Mouse (Mus musculus) spleen, adult 2 months (tissue): Measurements from ENCODE around the gene Phlpp1. TPM values are rescaled to one million over a fixed set of nuclear protein-coding genes. Genes with fewer than 3 reads are reported as not detected.

Source experiments
- DNase-seq, 2 experiments: peaks; one replicate each; pipeline versions ENCODE4 v3.0.0 to v3.0.0-alpha.2; 2012 to 2021; ENCODE audit warnings: low spot score in 2 of 2, low read depth in 1 of 2
- H3K27ac ChIP-seq: fragments of 200-500 bp; 2 replicates; pipeline ENCODE4 v1.5.1; 2012; ENCODE audit warnings: low read length, inconsistent platforms; ENCODE audit not compliant: insufficient read depth
- H3K27me3 ChIP-seq: fragments of 200-500 bp; 2 replicates; pipeline ENCODE4 v1.6.1; 2012; ENCODE audit warnings: mild to moderate bottlenecking, moderate library complexity, low read length, inconsistent platforms; ENCODE audit not compliant: control insufficient read depth, insufficient read depth
- H3K36me3 ChIP-seq: fragments of 200-500 bp; 2 replicates; pipeline ENCODE4 v1.6.1; 2012; ENCODE audit warnings: mild to moderate bottlenecking, low read length, inconsistent platforms; ENCODE audit not compliant: control insufficient read depth, insufficient read depth
- H3K4me1 ChIP-seq: fragments of 200-500 bp; 2 replicates; pipeline ENCODE4 v1.6.1; 2011; ENCODE audit warnings: inconsistent platforms; ENCODE audit not compliant: control insufficient read depth, insufficient read depth, insufficient read length
- H3K4me3 ChIP-seq: fragments of 200-500 bp; 2 replicates; pipeline ENCODE4 v1.5.1; 2011; ENCODE audit warnings: mild to moderate bottlenecking, inconsistent platforms; ENCODE audit not compliant: insufficient read depth, insufficient read length; ENCODE audit errors: extremely low read depth
- CTCF ChIP-seq: fragments of 200-500 bp; IDR thresholded peaks from 2 replicates; pipeline ENCODE4 v1.5.1; 2011; ENCODE audit warnings: mild to moderate bottlenecking, inconsistent platforms; ENCODE audit not compliant: insufficient read depth, insufficient read length, insufficient replicate concordance; ENCODE audit errors: extremely low read depth
- POLR2A ChIP-seq: fragments of 200-500 bp; IDR thresholded peaks from 2 replicates; pipeline ENCODE4 v1.6.1; 2011; ENCODE audit warnings: low read depth, low read length, inconsistent platforms
- WGBS: fragments of 180-500 bp; shearing (Covaris S2); methylation state at CpG from one replicate; pipeline ENCODE4 v1.1.7; 2018; 5-methylcytosine and 5-hydroxymethylcytosine counted together
- polyA plus RNA-seq: library from polyadenylated mRNA; depleted of rRNA; stranded (reverse); fragments of >200 nt; gene quantifications from 2 replicates; pipeline ENCODE4 v1.2.3, GENCODE M21; 2012

Phlpp1 gene
- polyA plus RNA-seq, 1 experiment, result 6.0 TPM

GRCm38 (mm10) chr1:106232460-106232850, 60.9 kb downstream of the Phlpp1 start:
- WGBS, result 91% methylated on average over 4 of the region's 4 CpGs
- H3K4me1 ChIP-seq, result peaks cover 2% of the 10 kb centered on the region; the same call in 1 of the 2 replicates
- H3K27ac ChIP-seq, result no peak overlapping the region
- H3K27me3 ChIP-seq, result no peaks in the 10 kb centered on the region
- TF ChIP-seq CTCF (no peak), POLR2A (no peak)
- no peaks in the 10 kb centered on the region for H3K36me3 ChIP-seq
- no peak overlapping the region for H3K4me3 ChIP-seq
- no peak for DNase-seq

- H3K27ac ChIP-seq, result no peak overlapping the region
Observed at GRCm38 (mm10) chr1:106236986-106237385, 65.4 kb downstream of the Phlpp1 start.

GRCm38 (mm10) chr1:106240116-106240685, 68.6 kb downstream of the Phlpp1 start:
- no peak for DNase-seq
- TF ChIP-seq CTCF, result no peak
- TF ChIP-seq POLR2A, result no peak
- no peak overlapping the region for H3K27ac ChIP-seq

More at GRCm38 (mm10) chr1:106236986-106237385, 65.4 kb downstream of the Phlpp1 start:
- TF ChIP-seq POLR2A, result no peak
- TF ChIP-seq CTCF, result no peak
- no peaks in the 10 kb centered on the region for H3K4me1 ChIP-seq
- DNase-seq, result no peak
- no peaks in the 10 kb centered on the region for H3K27me3 ChIP-seq
- no peaks in the 10 kb centered on the region for H3K36me3 ChIP-seq
- H3K4me3 ChIP-seq, result no peak overlapping the region

GRCm38 (mm10) chr1:106241059-106241458, 69.5 kb downstream of the Phlpp1 start:
- DNase-seq, result no peak
- Histone ChIP-seq H3K27ac (no peak overlapping the region), H3K27me3 (no peaks in the 10 kb centered on the region), H3K4me1 (no peaks in the 10 kb centered on the region), H3K36me3 (no peaks in the 10 kb centered on the region), H3K4me3 (no peak overlapping the region)
- TF ChIP-seq POLR2A (no peak), CTCF (no peak)
- 95% methylated on average over 1 of the region's 1 CpGs for WGBS

More at GRCm38 (mm10) chr1:106240116-106240685, 68.6 kb downstream of the Phlpp1 start:
- Histone ChIP-seq H3K4me3 (no peak overlapping the region), H3K27me3 (no peaks in the 10 kb centered on the region), H3K4me1 (no peaks in the 10 kb centered on the region), H3K36me3 (no peaks in the 10 kb centered on the region)
- 87% methylated on average over 7 of the region's 7 CpGs for WGBS

- H3K36me3 ChIP-seq, result no peaks in the 10 kb centered on the region; the same call in 1 of the 2 replicates
- no peak overlapping the region for H3K27ac ChIP-seq
- TF ChIP-seq CTCF, result no peak
- TF ChIP-seq POLR2A, result no peak
- 83% methylated on average over 2 of the region's 2 CpGs for WGBS
- no peak overlapping the region for H3K4me3 ChIP-seq
- no peaks in the 10 kb centered on the region for H3K4me1 ChIP-seq
- DNase-seq, result no peak
- H3K27me3 ChIP-seq, result no peaks in the 10 kb centered on the region
Observed at GRCm38 (mm10) chr1:106242129-106242528, 70.6 kb downstream of the Phlpp1 start.

- no peak for DNase-seq
- Histone ChIP-seq H3K27me3 (no peaks in the 10 kb centered on the region), H3K36me3 (no peaks in the 10 kb centered on the region; the same call in 1 of the 2 replicates), H3K4me1 (no peaks in the 10 kb centered on the region), H3K4me3 (no peak overlapping the region), H3K27ac (no peak overlapping the region)
- no peak for TF ChIP-seq POLR2A
- TF ChIP-seq CTCF, result no peak
- 98% methylated on average over 1 of the region's 1 CpGs for WGBS
Observed at GRCm38 (mm10) chr1:106243371-106243770, 71.8 kb downstream of the Phlpp1 start.

- no peak for DNase-seq
- H3K36me3 ChIP-seq, result no peaks in the 10 kb centered on the region; the same call in 1 of the 2 replicates
- no peaks in the 10 kb centered on the region for H3K27me3 ChIP-seq
- 89% methylated on average over 3 of the region's 3 CpGs for WGBS
- TF ChIP-seq POLR2A (no peak), CTCF (no peak)
- H3K4me1 ChIP-seq, result no peaks in the 10 kb centered on the region
- no peak overlapping the region for H3K4me3 ChIP-seq
- no peak overlapping the region for H3K27ac ChIP-seq
Observed at GRCm38 (mm10) chr1:106244245-106244644, 72.7 kb downstream of the Phlpp1 start.
